Mouse (Mus musculus) intestine, embryonic 15.5 days (tissue): ENCODE data around the gene Wdr20. TPM values are rescaled to one million over a fixed set of nuclear protein-coding genes. Genes with fewer than 3 reads are reported as not detected.

ENCODE experiments used
- ATAC-seq: fragments of 200-750 bp; cut with Nextera tagmentation; 2 replicates; pipeline ENCODE4 v1.8.0; 2017; ENCODE audit warnings: moderate TSS enrichment, moderate library complexity
- H3K27ac ChIP-seq: fragments of 300-500 bp; sonication (generic); 2 replicates; pipeline ENCODE4 v1.5.1; 2015; ENCODE audit warnings: mild to moderate bottlenecking, inconsistent platforms
- H3K27me3 ChIP-seq: fragments of 300-500 bp; sonication (generic); replicated peaks from 2 replicates; pipeline ENCODE4 v1.6.1; 2015; ENCODE audit warnings: inconsistent platforms
- H3K36me3 ChIP-seq: fragments of 300-500 bp; sonication (generic); 2 replicates; pipeline ENCODE4 v1.6.1; 2015; ENCODE audit warnings: inconsistent platforms
- H3K4me1 ChIP-seq: fragments of 300-500 bp; sonication (generic); replicated peaks from 2 replicates; pipeline ENCODE4 v1.6.1; 2015; ENCODE audit warnings: inconsistent platforms
- H3K4me2 ChIP-seq: fragments of 300-500 bp; sonication (generic); replicated peaks from 2 replicates; pipeline ENCODE4 v1.6.1; 2015; ENCODE audit warnings: mild to moderate bottlenecking, inconsistent platforms
- H3K4me3 ChIP-seq: fragments of 300-500 bp; sonication (generic); replicated peaks from 2 replicates; pipeline ENCODE4 v1.5.1; 2015; ENCODE audit warnings: inconsistent platforms
- H3K9ac ChIP-seq: fragments of 300-500 bp; sonication (generic); 2 replicates; pipeline ENCODE4 v1.6.1; 2015; ENCODE audit warnings: inconsistent platforms
- H3K9me3 ChIP-seq: fragments of 300-500 bp; sonication (generic); 2 replicates; pipeline ENCODE4 v1.6.1; 2016; ENCODE audit warnings: inconsistent platforms
- WGBS: fragments of 180-500 bp; shearing (Covaris S2); methylation state at CpG from one replicate; pipeline ENCODE4 v1.1.7; 2015; 5-methylcytosine and 5-hydroxymethylcytosine counted together
- polyA plus RNA-seq: library from polyadenylated mRNA; unstranded; fragments of >200 nt; fragmentation: Nextera tagmentation; extraction: Ambion mirVana; gene quantifications from 2 replicates; pipeline ENCODE4 v1.2.1, GENCODE M21; 2015

Gene Wdr20
- polyA plus RNA-seq, 1 experiment from 2014 or later: 19.8 TPM

GRCm38 (mm10) chr12:110837850-110838249, 100.1 kb downstream of the Wdr20 start:
- ATAC-seq: no peak
- no peaks in the 10 kb centered on the region for H3K36me3 ChIP-seq
- no peaks in the 10 kb centered on the region for H3K27me3 ChIP-seq
- H3K4me1 ChIP-seq: peaks cover 4% of the 10 kb centered on the region
- H3K4me2 ChIP-seq: no peak overlapping the region
- 86% methylated on average over 8 of the region's 8 CpGs for WGBS
- H3K9me3 ChIP-seq: no peaks in the 10 kb centered on the region
- H3K27ac ChIP-seq: no peak overlapping the region
- H3K9ac ChIP-seq: no peak overlapping the region
- no peak overlapping the region for H3K4me3 ChIP-seq

GRCm38 (mm10) chr12:110840348-110841198, 102.8 kb downstream of the Wdr20 start, which contains the start of gene Mok:
Mok (minus strand) TSS chr12:110840939.
- peak; percentile 67 for ATAC-seq
- Histone ChIP-seq H3K4me2 (peak within 1 kb of the TSS; percentile 71), H3K9me3 (no peaks in the 10 kb centered on the region), H3K27me3 (no peaks in the 10 kb centered on the region), H3K4me3 (peak within 1 kb of the TSS; percentile 76), H3K4me1 (peaks cover 9% of the 10 kb centered on the region), H3K9ac (peak within 1 kb of the TSS; percentile 55), H3K36me3 (no peaks in the 10 kb centered on the region), H3K27ac (no peak within 1 kb of the TSS)
- under 1% methylated on average over 71 of the region's 71 CpGs for WGBS

- no peak for ATAC-seq
- H3K27ac ChIP-seq: no peak overlapping the region
- H3K4me1 ChIP-seq: peaks cover 17% of the 10 kb centered on the region
- H3K4me3 ChIP-seq: no peak overlapping the region
- 66% methylated on average over 5 of the region's 5 CpGs for WGBS
- no peaks in the 10 kb centered on the region for H3K9me3 ChIP-seq
- no peak overlapping the region for H3K9ac ChIP-seq
- no peaks in the 10 kb centered on the region for H3K27me3 ChIP-seq
- H3K36me3 ChIP-seq: no peaks in the 10 kb centered on the region
- H3K4me2 ChIP-seq: no peak overlapping the region
Measured at GRCm38 (mm10) chr12:110841731-110842493, 104.2 kb downstream of the Wdr20 start.

GRCm38 (mm10) chr12:110843194-110844048, 105.7 kb downstream of the Wdr20 start:
- Histone ChIP-seq H3K4me1 (peaks cover 17% of the 10 kb centered on the region), H3K9ac (peak overlapping the region; percentile 51), H3K27ac (no peak overlapping the region), H3K36me3 (no peaks in the 10 kb centered on the region), H3K4me3 (peak overlapping the region; percentile 52), H3K4me2 (peak overlapping the region; percentile 87), H3K27me3 (no peaks in the 10 kb centered on the region), H3K9me3 (no peaks in the 10 kb centered on the region)
- ATAC-seq: 0 out of 2 replicates have a peak, but pooled peaks have one; percentile 4
- WGBS: 18% methylated on average over 32 of the region's 32 CpGs

- Histone ChIP-seq H3K27me3 (no peaks in the 10 kb centered on the region), H3K36me3 (no peaks in the 10 kb centered on the region), H3K9me3 (no peaks in the 10 kb centered on the region), H3K9ac (peak overlapping the region; percentile 51), H3K4me3 (peak overlapping the region; percentile 52), H3K4me2 (peak overlapping the region; percentile 87), H3K4me1 (peaks cover 17% of the 10 kb centered on the region), H3K27ac (peak overlapping the region; percentile 64)
- peak; percentile 55 for ATAC-seq
- under 1% methylated on average over 42 of the region's 42 CpGs for WGBS
Measured at GRCm38 (mm10) chr12:110844227-110845130, 106.7 kb downstream of the Wdr20 start.

- peak overlapping the region; percentile 52 for H3K4me3 ChIP-seq
- H3K36me3 ChIP-seq: no peaks in the 10 kb centered on the region
- H3K27me3 ChIP-seq: no peaks in the 10 kb centered on the region
- H3K4me1 ChIP-seq: peaks cover 17% of the 10 kb centered on the region
- H3K4me2 ChIP-seq: peak overlapping the region; percentile 87
- H3K27ac ChIP-seq: peak overlapping the region; percentile 77
- peak; percentile 93 for ATAC-seq
- WGBS: under 1% methylated on average over 36 of the region's 36 CpGs
- H3K9ac ChIP-seq: peak overlapping the region; percentile 59
- H3K9me3 ChIP-seq: no peaks in the 10 kb centered on the region
Measured at GRCm38 (mm10) chr12:110845131-110845880, 107.6 kb downstream of the Wdr20 start.

- WGBS: 64% methylated on average over 6 of the region's 6 CpGs
- no peaks in the 10 kb centered on the region for H3K36me3 ChIP-seq
Measured at GRCm38 (mm10) chr12:110846191-110846765, 108.5 kb downstream of the Wdr20 start.

GRCm38 (mm10) chr12:110850010-110850928, 112.5 kb downstream of the Wdr20 start, which contains the start of gene Zfp839:
Zfp839 (plus strand) TSS chr12:110850253.
- WGBS: under 1% methylated on average over 88 of the region's 89 CpGs
- H3K4me3 ChIP-seq: peak within 1 kb of the TSS; percentile 92
- ATAC-seq: peak; percentile 88

More at GRCm38 (mm10) chr12:110846191-110846765, 108.5 kb downstream of the Wdr20 start:
- ATAC-seq: no peak
- H3K27ac ChIP-seq: no peak overlapping the region
- no peaks in the 10 kb centered on the region for H3K27me3 ChIP-seq
- peak overlapping the region; percentile 59 for H3K9ac ChIP-seq
- peak overlapping the region; percentile 52 for H3K4me3 ChIP-seq
- H3K9me3 ChIP-seq: no peaks in the 10 kb centered on the region
- peak overlapping the region; percentile 87 for H3K4me2 ChIP-seq
- peaks cover 26% of the 10 kb centered on the region for H3K4me1 ChIP-seq

GRCm38 (mm10) chr12:110850929-110851256, 113.1 kb downstream of the Wdr20 start:
- Histone ChIP-seq H3K27me3 (no peaks in the 10 kb centered on the region), H3K9me3 (no peaks in the 10 kb centered on the region), H3K36me3 (peaks cover 3% of the 10 kb centered on the region; the same call in 1 of the 2 replicates), H3K4me1 (peaks cover 20% of the 10 kb centered on the region), H3K4me3 (peak overlapping the region; percentile 92), H3K27ac (peak overlapping the region; percentile 85), H3K4me2 (peak overlapping the region; percentile 76), H3K9ac (peak overlapping the region; percentile 86)
- 9% methylated on average over 9 of the region's 9 CpGs for WGBS
- no peak; the same call in 1 of the 2 replicates for ATAC-seq

More at GRCm38 (mm10) chr12:110850010-110850928, 112.5 kb downstream of the Wdr20 start, which contains the start of gene Zfp839:
- H3K4me2 ChIP-seq: peak within 1 kb of the TSS; percentile 76
- H3K9me3 ChIP-seq: no peaks in the 10 kb centered on the region
- peaks cover 22% of the 10 kb centered on the region for H3K4me1 ChIP-seq
- H3K27me3 ChIP-seq: no peaks in the 10 kb centered on the region
- H3K9ac ChIP-seq: peak within 1 kb of the TSS; percentile 86
- no peaks in the 10 kb centered on the region for H3K36me3 ChIP-seq
- peak within 1 kb of the TSS; percentile 85 for H3K27ac ChIP-seq
